27 mouse cellular contexts compared by ENCODE assay signal in genomic region chr1:186173472-186174014, GRCm38 (mm10). TPM values are rescaled to one million over a fixed set of nuclear protein-coding genes. Genes with fewer than 3 reads are reported as not detected.
DNase-seq lines count a peak whose midpoint lies in the region; ATAC-seq lines count a peak whose summit lies in the region.
"Had no signal": no experiment of that assay in that cellular context is flagged by ENCODE, and none has a peak within 500 bp of the region (broad histone marks: within the 10 kb centered on the region; RNA-seq: fewer than 3 reads in every experiment).

No protein-coding gene starts in this region.

- H3K4me1 ChIP-seq in intestine, embryonic 14.5 days (replicated peaks; ENCODE audit: control insufficient read depth, insufficient read depth, low read length), result no peaks in the 10 kb centered on the region
- H3K4me1 ChIP-seq in intestine, embryonic 16.5 days (ENCODE audit: control insufficient read depth, insufficient read depth, low read length), result no peaks in the 10 kb centered on the region
- H3K4me1 ChIP-seq in embryonic facial prominence, embryonic 14.5 days (ENCODE audit: control insufficient read depth, insufficient read depth, low read length), result no peaks in the 10 kb centered on the region
- no peaks in the 10 kb centered on the region for H3K4me1 ChIP-seq in midbrain, embryonic 13.5 days (replicated peaks)
- H3K4me1 ChIP-seq: embryonic facial prominence, embryonic 15.5 days; forebrain, embryonic 13.5 days; kidney, embryonic 15.5 days; liver, embryonic 15.5 days had no signal

- peak; percentile 63 for DNase-seq in intestine, embryonic 14.5 days (ENCODE audit: low spot score)
- peak; percentile 52 for DNase-seq in MN1 (ENCODE audit: low spot score)
- no peak for DNase-seq in embryonic facial prominence, embryonic 14.5 days (ENCODE audit: low spot score)
- DNase-seq in mesoderm, embryonic 11.5 days (ENCODE audit: low read depth, low spot score), result peak; percentile 39
- no peak for DNase-seq in urinary bladder, postnatal 14 days (ENCODE audit: low spot score)
- DNase-seq: adrenal gland, postnatal 36 days; cerebellum, adult 2 months; cerebellum, postnatal 14 days; gastrocnemius, postnatal 25 days; heart, adult 18-20 months; heart, postnatal 4 days; kidney, adult 18-20 months; kidney, postnatal 25 days; liver; lung, embryonic 14.5 days; lung, postnatal 14 days; midbrain, embryonic 14.5 days; spleen, adult 18-20 months had no signal

- ATAC-seq in intestine, embryonic 14.5 days (replicated peaks; ENCODE audit: low FRiP score, low TSS enrichment, low read depth), result peak; percentile 77
- no peak for ATAC-seq in intestine, embryonic 16.5 days
- peak; percentile 62; the same call in 1 of the 2 replicates for ATAC-seq in embryonic facial prominence, embryonic 14.5 days (ENCODE audit: low read depth)
- no peak for ATAC-seq in midbrain, embryonic 13.5 days
- ATAC-seq: CD4-positive, CD25-positive, alpha-beta regulatory T cell, adult 4 months; forebrain, embryonic 13.5 days had no signal

- H3K9me3 ChIP-seq in intestine, embryonic 14.5 days (ENCODE audit: control insufficient read depth, low read length), result no peaks in the 10 kb centered on the region
- H3K9me3 ChIP-seq in intestine, embryonic 16.5 days (ENCODE audit: control insufficient read depth, low read length), result no peaks in the 10 kb centered on the region; the same call in 1 of the 2 replicates
- H3K9me3 ChIP-seq in embryonic facial prominence, embryonic 14.5 days (ENCODE audit: control insufficient read depth, low read length), result 0 out of 2 replicates have a peak, but pooled peaks cover 4% of the 10 kb centered on the region
- 0 out of 2 replicates have a peak, but pooled peaks cover 4% of the 10 kb centered on the region for H3K9me3 ChIP-seq in midbrain, embryonic 13.5 days
- H3K9me3 ChIP-seq: embryonic facial prominence, embryonic 15.5 days; forebrain, embryonic 13.5 days; kidney, embryonic 15.5 days; liver, embryonic 15.5 days had no signal

- 31% methylated on average over 8 of the region's 8 CpGs for WGBS in intestine, embryonic 14.5 days
- WGBS in intestine, embryonic 16.5 days, result 39% methylated on average over 8 of the region's 8 CpGs
- WGBS in embryonic facial prominence, embryonic 14.5 days, result 58% methylated on average over 8 of the region's 8 CpGs
- WGBS in midbrain, embryonic 13.5 days, result 94% methylated on average over 8 of the region's 8 CpGs

- H3K36me3 ChIP-seq in intestine, embryonic 14.5 days (ENCODE audit: control insufficient read depth, insufficient read depth, low read length), result no peaks in the 10 kb centered on the region
- H3K36me3 ChIP-seq in intestine, embryonic 16.5 days (ENCODE audit: control insufficient read depth, insufficient read depth, low read length), result no peaks in the 10 kb centered on the region
- no peaks in the 10 kb centered on the region for H3K36me3 ChIP-seq in embryonic facial prominence, embryonic 14.5 days (ENCODE audit: control insufficient read depth, insufficient read depth, low read length)
- no peaks in the 10 kb centered on the region for H3K36me3 ChIP-seq in midbrain, embryonic 13.5 days
- H3K36me3 ChIP-seq: embryonic facial prominence, embryonic 15.5 days; kidney, embryonic 15.5 days; liver, embryonic 15.5 days had no signal

- H3K4me3 ChIP-seq in intestine, embryonic 14.5 days (ENCODE audit: low read depth, low read length), result no peak overlapping the region
- H3K4me3 ChIP-seq in intestine, embryonic 16.5 days (ENCODE audit: low read length), result no peak overlapping the region
- no peak overlapping the region for H3K4me3 ChIP-seq in embryonic facial prominence, embryonic 14.5 days (ENCODE audit: low read depth, low read length)
- no peak overlapping the region for H3K4me3 ChIP-seq in midbrain, embryonic 13.5 days (replicated peaks)
- H3K4me3 ChIP-seq: embryonic facial prominence, embryonic 15.5 days; forebrain, embryonic 13.5 days; kidney, embryonic 15.5 days; liver, embryonic 15.5 days had no signal

- H3K4me2 ChIP-seq in intestine, embryonic 14.5 days (ENCODE audit: low read length), result no peak overlapping the region
- H3K4me2 ChIP-seq in intestine, embryonic 16.5 days (ENCODE audit: low read depth, low read length), result no peak overlapping the region
- H3K4me2 ChIP-seq in embryonic facial prominence, embryonic 14.5 days (ENCODE audit: low read depth, low read length), result no peak overlapping the region
- H3K4me2 ChIP-seq in midbrain, embryonic 13.5 days (replicated peaks), result no peak overlapping the region
- H3K4me2 ChIP-seq: embryonic facial prominence, embryonic 15.5 days; forebrain, embryonic 13.5 days; heart, embryonic 11.5 days; hindbrain, embryonic 14.5 days; kidney, embryonic 15.5 days; liver, embryonic 15.5 days; lung, embryonic 14.5 days had no signal

- no peaks in the 10 kb centered on the region for H3K27me3 ChIP-seq in intestine, embryonic 14.5 days (replicated peaks; ENCODE audit: control insufficient read depth, insufficient read depth, low read length)
- no peaks in the 10 kb centered on the region for H3K27me3 ChIP-seq in intestine, embryonic 16.5 days (replicated peaks; ENCODE audit: control insufficient read depth, insufficient read depth, low read length)
- H3K27me3 ChIP-seq in embryonic facial prominence, embryonic 14.5 days (replicated peaks; ENCODE audit: control insufficient read depth, insufficient read depth, low read length), result no peaks in the 10 kb centered on the region
- no peaks in the 10 kb centered on the region for H3K27me3 ChIP-seq in midbrain, embryonic 13.5 days
- H3K27me3 ChIP-seq: embryonic facial prominence, embryonic 15.5 days; forebrain, embryonic 13.5 days; kidney, embryonic 15.5 days; liver, embryonic 15.5 days had no signal

- H3K9ac ChIP-seq in intestine, embryonic 14.5 days (ENCODE audit: low read length), result no peak overlapping the region
- no peak overlapping the region for H3K9ac ChIP-seq in intestine, embryonic 16.5 days (ENCODE audit: low read depth, low read length)
- H3K9ac ChIP-seq in embryonic facial prominence, embryonic 14.5 days (ENCODE audit: low read depth, low read length), result no peak overlapping the region
- no peak overlapping the region for H3K9ac ChIP-seq in midbrain, embryonic 13.5 days (replicated peaks)
- H3K9ac ChIP-seq: embryonic facial prominence, embryonic 15.5 days; forebrain, embryonic 13.5 days; hindbrain, embryonic 14.5 days; kidney, embryonic 15.5 days; liver, embryonic 15.5 days; lung, embryonic 14.5 days had no signal

- no peak overlapping the region for H3K27ac ChIP-seq in intestine, embryonic 14.5 days (ENCODE audit: low read depth)
- no peak overlapping the region for H3K27ac ChIP-seq in intestine, embryonic 16.5 days (ENCODE audit: low read length)
- H3K27ac ChIP-seq in embryonic facial prominence, embryonic 14.5 days (replicated peaks; ENCODE audit: low read depth, low read length), result no peak overlapping the region
- no peak overlapping the region for H3K27ac ChIP-seq in midbrain, embryonic 13.5 days
- H3K27ac ChIP-seq: embryonic facial prominence, embryonic 15.5 days; forebrain, embryonic 13.5 days; hindbrain, embryonic 14.5 days; kidney, embryonic 15.5 days; liver, embryonic 15.5 days had no signal

RNA-seq across cellular contexts. Expression of gene Lyplal1, which starts 56.4 kb away (rescaled TPM):
- 16.8 and 17.7 TPM in 2 replicates for polyA plus RNA-seq in intestine, embryonic 14.5 days (2014; fragmentation: Nextera tagmentation; extraction: Ambion mirVana)
- polyA plus RNA-seq in intestine, embryonic 16.5 days (2015; fragmentation: Nextera tagmentation; extraction: Ambion mirVana), result 18.3 and 22.7 TPM in 2 replicates
- polyA plus RNA-seq in embryonic facial prominence, embryonic 14.5 days (2014; fragmentation: Nextera tagmentation; extraction: Ambion mirVana), result 17.6 and 19.2 TPM in 2 replicates
- polyA plus RNA-seq in midbrain, embryonic 13.5 days (2015; fragmentation: Nextera tagmentation; extraction: Ambion mirVana), result 20.3 and 22.5 TPM in 2 replicates
- polyA plus RNA-seq: CD4-positive, CD25-positive, alpha-beta regulatory T cell, adult 4 months had no signal

Comparison
In these comparisons a context has a peak if more than half of its experiments do, and no peak if none do; other contexts are left out.
1. ATAC-seq: peak in intestine, embryonic 14.5 days (single experiment) and embryonic facial prominence, embryonic 14.5 days (single experiment); none in intestine, embryonic 16.5 days (single experiment) and midbrain, embryonic 13.5 days (single experiment).
2. DNase-seq: peak in intestine, embryonic 14.5 days (single experiment), MN1 (single experiment) and mesoderm, embryonic 11.5 days (single experiment); none in embryonic facial prominence, embryonic 14.5 days (single experiment) and urinary bladder, postnatal 14 days (single experiment).